Mouse (Mus musculus) left cerebral cortex, adult 6 months (tissue): ENCODE measurements around the gene Kcnip3. TPM values are rescaled to one million over a fixed set of nuclear protein-coding genes. Genes with fewer than 3 reads are reported as not detected.

ENCODE experiments used
- long read RNA-seq, 2 experiments: library from polyadenylated mRNA; unstranded; transcript quantifications; one replicate each; pipeline ENCODE4 v2.0.0; 2019 to 2020
- polyA plus RNA-seq: library from polyadenylated mRNA; unstranded; fragments of <200 nt; fragmentation: Nextera tagmentation; gene quantifications from 2 replicates; pipeline ENCODE4 v1.2.3, GENCODE M21; 2021

Gene Kcnip3
- polyA plus RNA-seq = 44.6 and 49.5 TPM in 2 replicates
- long read RNA-seq, experiment 1, transcript Kcnip3-201 (9 exons, 2,728 nt) = minor isoform, 33 of 325 reads
- long read RNA-seq, experiment 1, transcript Kcnip3-203 (9 exons, 2,732 nt) = major isoform, 238 of 325 reads
- long read RNA-seq, experiment 1, partial matches to known transcripts = 24 of 325 reads
- long read RNA-seq, experiment 1, other reads (novel, unspliced or antisense) = 30 of 325 reads
- long read RNA-seq, experiment 2, transcript Kcnip3-203 (9 exons, 2,732 nt) = major isoform, 24 of 63 reads
- long read RNA-seq, experiment 2, partial matches to known transcripts = 5 of 63 reads
- long read RNA-seq, experiment 2, other reads (novel, unspliced or antisense) = 30 of 63 reads

GRCm38 (mm10) chr2:127522006-127522441, at the start of gene Kcnip3:
Kcnip3 (minus strand) TSS chr2:127522094.

DNA sequence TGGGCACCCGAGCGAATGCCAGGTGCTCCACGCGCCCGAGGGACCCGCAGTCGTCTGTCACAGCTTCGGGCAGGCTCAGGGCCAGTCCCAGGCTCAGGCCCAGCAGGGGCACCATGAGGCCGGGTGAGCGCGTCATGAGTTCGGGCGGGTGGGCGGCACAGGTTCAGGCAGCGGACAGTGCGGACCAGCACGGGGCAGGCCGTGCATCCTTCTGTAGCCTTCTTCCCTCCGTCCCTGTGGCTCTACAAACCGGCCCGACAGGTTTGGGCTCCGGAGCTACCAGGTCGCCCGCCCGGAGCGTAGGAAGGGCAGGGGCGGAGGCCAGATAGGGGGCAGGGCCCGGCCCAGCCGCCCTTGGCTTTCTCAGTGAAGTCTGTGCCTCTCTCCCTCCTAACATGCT, 19.3 kb upstream of the Kcnip3 start, which contains the start of gene Prom2:
Gene Prom2 (minus strand): TSS at position 283 of the 400 bp plus-strand sequence.

DNA sequence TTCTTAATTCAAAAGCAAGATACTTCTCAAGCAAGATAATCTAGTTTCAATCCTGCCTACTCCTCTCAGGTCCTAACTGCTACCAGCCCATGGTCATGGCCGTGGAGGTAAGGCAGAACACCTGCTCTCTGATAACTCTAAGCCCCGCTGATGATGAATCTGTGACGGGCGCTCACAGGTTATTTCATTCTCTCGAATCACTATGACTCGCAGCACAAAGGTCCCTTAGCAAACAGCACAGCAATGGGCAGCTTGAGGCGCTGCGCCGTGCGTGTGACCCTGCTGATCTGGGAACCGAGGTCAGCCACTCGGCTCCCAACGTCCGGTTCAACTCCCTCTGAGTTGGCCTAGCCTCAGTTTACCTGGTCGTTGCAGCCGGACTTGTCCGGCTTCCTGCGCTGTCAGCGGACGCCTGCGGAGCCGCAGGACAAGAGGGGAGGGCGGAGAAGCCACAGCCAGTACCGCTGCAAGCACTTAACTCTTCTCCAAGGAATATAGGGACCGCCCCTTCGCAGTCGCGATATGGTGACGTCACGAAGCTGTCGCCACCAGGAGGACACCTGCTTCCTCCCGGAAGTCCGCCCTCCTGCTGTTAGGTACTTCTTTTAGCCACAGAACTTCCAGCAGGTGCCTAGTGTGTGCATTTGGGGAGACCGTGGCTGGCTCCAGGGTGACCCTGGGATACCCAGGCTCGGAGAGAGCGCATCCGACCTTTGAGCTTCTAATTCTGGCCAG, 77.7 kb downstream of the Kcnip3 start, which contains the start of gene Fahd2a:
Gene Fahd2a (minus strand): TSS at position 511 of the 735 bp plus-strand sequence.

DNA sequence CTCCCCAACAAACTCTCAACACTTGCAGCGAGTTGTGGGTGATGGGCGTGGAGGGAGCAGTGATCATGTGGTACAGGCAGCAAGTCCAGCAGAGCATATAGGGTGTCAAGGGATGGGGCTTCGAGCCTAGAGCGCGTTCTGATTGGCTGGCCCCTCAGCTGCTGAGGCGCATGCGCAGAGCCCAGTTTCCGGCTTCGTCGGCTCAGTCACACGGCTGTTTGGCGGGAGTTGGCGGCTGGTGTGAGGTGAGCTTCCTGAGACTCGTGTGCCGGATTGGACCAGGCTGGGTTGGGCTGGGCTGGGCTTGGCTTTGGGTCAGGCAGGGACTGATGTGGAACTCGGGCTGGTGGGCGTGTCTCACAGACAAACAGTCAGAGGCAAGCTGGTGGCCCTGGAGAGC, 96.9 kb downstream of the Kcnip3 start, which contains the start of gene Gpat2:
Gene Gpat2 (plus strand): TSS at position 223 of the 400 bp plus-strand sequence.

Other genes starting within 250 kb of the Kcnip3 start
- gene Dusp2, start 185.9 kb downstream of the Kcnip3 start, polyA plus RNA-seq = 2.4 and 2.9 TPM in 2 replicates
- gene Astl, start 183.5 kb downstream of the Kcnip3 start, polyA plus RNA-seq = not detected in 2 replicates
- 0.73 and 1.2 TPM in 2 replicates for gene Adra2b, start 158.9 kb downstream of the Kcnip3 start, polyA plus RNA-seq
- 0.08 TPM in 1 of 2 replicates, not detected in the other for gene Gpat2, start 96.9 kb downstream of the Kcnip3 start, polyA plus RNA-seq
- gene Fahd2a, start 77.5 kb downstream of the Kcnip3 start, polyA plus RNA-seq = 39.2 and 51.0 TPM in 2 replicates
- 0.06 and 0.36 TPM in 2 replicates for gene Prom2, start 19.4 kb upstream of the Kcnip3 start, polyA plus RNA-seq
- gene Zfp661, start 65.0 kb upstream of the Kcnip3 start, polyA plus RNA-seq = 2.1 and 2.2 TPM in 2 replicates
- gene Mrps5, start 65.1 kb upstream of the Kcnip3 start, polyA plus RNA-seq = 120 and 133 TPM in 2 replicates
- gene Mal, start 134.6 kb upstream of the Kcnip3 start, polyA plus RNA-seq = 101 and 140 TPM in 2 replicates
- 0.10 and 0.49 TPM in 2 replicates for gene Mall, start 207.8 kb upstream of the Kcnip3 start, polyA plus RNA-seq